Mouse (Mus musculus): ENCODE measurements around the gene Chuk. TPM values are rescaled to one million over a fixed set of nuclear protein-coding genes. Genes with fewer than 3 reads are reported as not detected.
A peak's percentile ranks its signal among the peaks of the same experiment; 100 is the strongest.
"Not testable (repeated sequence)": the region's sequence is repeated elsewhere in the genome, so short reads cannot be mapped to it uniquely, and the experiment has no call there.

Gene Chuk
- total RNA-seq (2014; fragmentation: Nextera tagmentation) (45.7 and 60.9 TPM in 2 replicates), total RNA-seq (2017) (69.8 and 71.6 TPM in 2 replicates)

- ATAC-seq (replicated peaks; ENCODE audit: poor library complexity, severe bottlenecking) = peak; percentile 95
Observed at GRCm38 (mm10) chr19:44106831-44107660, at the start of gene Chuk. Chuk (minus strand) TSS chr19:44107480.

- no peak for ATAC-seq (replicated peaks; ENCODE audit: poor library complexity, severe bottlenecking)
Observed at GRCm38 (mm10) chr19:44157005-44157404, 49.7 kb upstream of the Chuk start.

GRCm38 (mm10) chr19:44153781-44154180 is 46.5 kb upstream of the Chuk start:
- no peak for ATAC-seq (replicated peaks; ENCODE audit: poor library complexity, severe bottlenecking)

GRCm38 (mm10) chr19:44148991-44149390 is 41.7 kb upstream of the Chuk start:
- no peak for ATAC-seq (replicated peaks; ENCODE audit: poor library complexity, severe bottlenecking)

- no peak for ATAC-seq (replicated peaks; ENCODE audit: poor library complexity, severe bottlenecking)
Observed at GRCm38 (mm10) chr19:44148345-44148744, 41.1 kb upstream of the Chuk start.

GRCm38 (mm10) chr19:44146951-44147350 is 39.7 kb upstream of the Chuk start:
- ATAC-seq (replicated peaks; ENCODE audit: poor library complexity, severe bottlenecking) = no peak

GRCm38 (mm10) chr19:44146568-44146879 is 39.2 kb upstream of the Chuk start:
- ATAC-seq (replicated peaks; ENCODE audit: poor library complexity, severe bottlenecking) = no peak

- peak; percentile 71 for ATAC-seq (replicated peaks; ENCODE audit: poor library complexity, severe bottlenecking)
Observed at GRCm38 (mm10) chr19:44145702-44146567, 38.7 kb upstream of the Chuk start, which contains the start of gene Bloc1s2. Bloc1s2 (minus strand) TSS chr19:44146446.

GRCm38 (mm10) chr19:44144366-44144765 is 37.1 kb upstream of the Chuk start:
- ATAC-seq (replicated peaks; ENCODE audit: poor library complexity, severe bottlenecking) = peak; percentile 86

GRCm38 (mm10) chr19:44135960-44136485 is 28.7 kb upstream of the Chuk start:
- no peak for ATAC-seq (replicated peaks; ENCODE audit: poor library complexity, severe bottlenecking)

- peak; percentile 96 for ATAC-seq (replicated peaks; ENCODE audit: poor library complexity, severe bottlenecking)
Observed at GRCm38 (mm10) chr19:44135072-44135959, 28.0 kb upstream of the Chuk start, which contains the start of gene Cwf19l1. Cwf19l1 (minus strand) TSS chr19:44135876.

- no peak for ATAC-seq (replicated peaks; ENCODE audit: poor library complexity, severe bottlenecking)
Observed at GRCm38 (mm10) chr19:44132917-44133316, 25.6 kb upstream of the Chuk start.

- no peak for ATAC-seq (replicated peaks; ENCODE audit: poor library complexity, severe bottlenecking)
Observed at GRCm38 (mm10) chr19:44128560-44128959, 21.3 kb upstream of the Chuk start.

- no peak for ATAC-seq (replicated peaks; ENCODE audit: poor library complexity, severe bottlenecking)
Observed at GRCm38 (mm10) chr19:44127729-44128497, 20.6 kb upstream of the Chuk start.

GRCm38 (mm10) chr19:44121137-44121536 is 13.9 kb upstream of the Chuk start:
- ATAC-seq (replicated peaks; ENCODE audit: poor library complexity, severe bottlenecking) = no peak

- ATAC-seq (replicated peaks; ENCODE audit: poor library complexity, severe bottlenecking) = not testable (repeated sequence)
Observed at GRCm38 (mm10) chr19:44120686-44121085, 13.4 kb upstream of the Chuk start.

- ATAC-seq (replicated peaks; ENCODE audit: poor library complexity, severe bottlenecking) = peak; percentile 42
Observed at GRCm38 (mm10) chr19:44117793-44118192, 10.5 kb upstream of the Chuk start.

- ATAC-seq (replicated peaks; ENCODE audit: poor library complexity, severe bottlenecking) = no peak
Observed at GRCm38 (mm10) chr19:44111706-44112105, 4.4 kb upstream of the Chuk start.

- no peak for ATAC-seq (replicated peaks; ENCODE audit: poor library complexity, severe bottlenecking)
Observed at GRCm38 (mm10) chr19:44110356-44110755, 3.1 kb upstream of the Chuk start.

Measured in granulocyte monocyte progenitor cell, adult 5-6 weeks (primary cell).